Comparison of ENCODE assay signal across 9 mouse cellular contexts in genomic region chr2:9876621-9877325, GRCm38 (mm10). TPM values are rescaled to one million over a fixed set of nuclear protein-coding genes. Genes with fewer than 3 reads are reported as not detected.
DNase-seq lines count a peak whose midpoint lies in the region; ATAC-seq and TF ChIP-seq lines count a peak whose summit lies in the region.
"Had no signal": no experiment of that assay in that cellular context is flagged by ENCODE, and none has a peak within 500 bp of the region (broad histone marks: within the 10 kb centered on the region; RNA-seq: fewer than 3 reads in every experiment).

No protein-coding gene starts in this region.

- H3K27ac ChIP-seq in heart, embryonic 16.5 days (ENCODE audit: low read length), result no peak overlapping the region; the same call in 1 of the 2 replicates
- H3K27ac ChIP-seq in bone marrow macrophage, adult 2 months (ENCODE audit: insufficient read depth, low read depth, low read length), result no peak overlapping the region
- H3K27ac ChIP-seq in hindbrain, postnatal 0 days, result no peak overlapping the region
- H3K27ac ChIP-seq in left cerebral cortex, adult 2 months, result no peak overlapping the region

- peak overlapping the region; percentile 95 for H3K4me2 ChIP-seq in heart, embryonic 16.5 days (ENCODE audit: low read depth, low read length)
- H3K4me2 ChIP-seq in hindbrain, postnatal 0 days (ENCODE audit: low read depth, low read length), result peak overlapping the region; percentile 65

- DNase-seq in heart, adult 18-20 months, result no peak
- DNase-seq in hindbrain, postnatal 0 days (ENCODE audit: low spot score), result no peak
- DNase-seq in neural tube, embryonic 10.5 days (ENCODE audit: extremely low spot score, low spot score), result peak; percentile 69
- no peak for DNase-seq in left cerebral cortex, adult 2 months (ENCODE audit: extremely low spot score in 1 of 2, low spot score in 2 of 2)
- no peak for DNase-seq in frontal cortex, postnatal 25 days (ENCODE audit: low spot score in 2 of 2)
- DNase-seq in left cerebral cortex, adult 9 months (ENCODE audit: low spot score in 2 of 2), result no peak

- H3K27me3 ChIP-seq in heart, embryonic 16.5 days (ENCODE audit: control insufficient read depth, insufficient read depth, low read length), result peaks cover 38% of the 10 kb centered on the region
- H3K27me3 ChIP-seq in hindbrain, postnatal 0 days (ENCODE audit: insufficient read depth, low read length), result peaks cover 49% of the 10 kb centered on the region; the same call in 1 of the 2 replicates
- H3K27me3 ChIP-seq: Patski had no signal

- peaks cover 17% of the 10 kb centered on the region for H3K4me1 ChIP-seq in heart, embryonic 16.5 days (ENCODE audit: control insufficient read depth, insufficient read depth, low read length)
- H3K4me1 ChIP-seq in bone marrow macrophage, adult 2 months (ENCODE audit: control insufficient read depth, insufficient read depth, low read length), result 0 out of 2 replicates have a peak, but pooled peaks cover 6% of the 10 kb centered on the region
- H3K4me1 ChIP-seq in hindbrain, postnatal 0 days (ENCODE audit: insufficient read depth, low read length), result no peaks in the 10 kb centered on the region

- 9% methylated on average over 31 of the region's 31 CpGs for WGBS in heart, embryonic 16.5 days
- 3% methylated on average over 31 of the region's 31 CpGs for WGBS in hindbrain, postnatal 0 days

- no peaks in the 10 kb centered on the region for H3K9me3 ChIP-seq in heart, embryonic 16.5 days (replicated peaks; ENCODE audit: control insufficient read depth, low read length)
- H3K9me3 ChIP-seq in hindbrain, postnatal 0 days (ENCODE audit: low read length), result no peaks in the 10 kb centered on the region

- no peak for TF ChIP-seq CTCF in bone marrow macrophage, adult 2 months (IDR thresholded peaks at IDR 0.05; ENCODE audit: low read depth, low read length)
- no peak for TF ChIP-seq CTCF in hindbrain, postnatal 0 days (IDR thresholded peaks at IDR 0.05; ENCODE audit: low read depth)
- TF ChIP-seq CTCF in left cerebral cortex, adult 2 months (IDR thresholded peaks at IDR 0.05), result no peak

- TF ChIP-seq POLR2A in bone marrow macrophage, adult 2 months (IDR thresholded peaks at IDR 0.05; ENCODE audit: borderline replicate concordance, low read depth, low read length), result no peak

- H3K36me3 ChIP-seq in heart, embryonic 16.5 days (ENCODE audit: control insufficient read depth, insufficient read depth), result no peaks in the 10 kb centered on the region
- no peaks in the 10 kb centered on the region for H3K36me3 ChIP-seq in hindbrain, postnatal 0 days (ENCODE audit: insufficient read depth, low read length)

- intact Hi-C loops in left cerebral cortex, adult 2 months (cut with DNase I), result loop anchor here (2.0 to 10.0 kb wide), 3 partner anchors 18 to 1122 kb away; partner anchors contain the start of gene Sfmbt2

- peak overlapping the region; percentile 66 for H3K4me3 ChIP-seq in heart, embryonic 16.5 days (ENCODE audit: low read length)
- H3K4me3 ChIP-seq in bone marrow macrophage, adult 2 months (ENCODE audit: insufficient read depth, low read length), result peak overlapping the region; percentile 32
- H3K4me3 ChIP-seq in hindbrain, postnatal 0 days (ENCODE audit: low read length), result peak overlapping the region; percentile 41
- no peak overlapping the region for H3K4me3 ChIP-seq in left cerebral cortex, adult 2 months

- peak overlapping the region; percentile 67 for H3K9ac ChIP-seq in heart, embryonic 16.5 days (ENCODE audit: low read length)
- no peak overlapping the region for H3K9ac ChIP-seq in hindbrain, postnatal 0 days (replicated peaks; ENCODE audit: low read length)

- no peak for ATAC-seq in heart, embryonic 16.5 days (replicated peaks; ENCODE audit: extremely low read depth, insufficient read depth, low FRiP score)
- ATAC-seq in hindbrain, postnatal 0 days, result no peak
- ATAC-seq: Patski had no signal

RNA-seq across cellular contexts. Expression of gene 4930412O13Rik, which starts 4.3 kb away (rescaled TPM):
- polyA plus RNA-seq in heart, embryonic 16.5 days (2015; fragmentation: Nextera tagmentation; extraction: Ambion mirVana), result not detected in 2 replicates
- total RNA-seq in heart, adult 18-20 months (2021), result not detected
- not detected in 2 replicates for polyA plus RNA-seq in bone marrow macrophage, adult 2 months (2012; ENCODE audit: insufficient read depth, insufficient read length, missing spikeins)
- not detected in 2 replicates for total RNA-seq in hindbrain, postnatal 0 days (2014; rRNA removed)
- polyA plus RNA-seq in hindbrain, postnatal 0 days (2015; fragmentation: Nextera tagmentation; extraction: Ambion mirVana), result 0.57 and 0.75 TPM in 2 replicates
- total RNA-seq in left cerebral cortex, adult 2 months (2021), result not detected
- polyA plus RNA-seq: Patski had no signal

RNA-seq across cellular contexts. Expression of gene 9230102O04Rik, which starts 12.6 kb away (rescaled TPM):
- polyA plus RNA-seq in heart, embryonic 16.5 days (2015; fragmentation: Nextera tagmentation; extraction: Ambion mirVana), result not detected in 2 replicates
- total RNA-seq in heart, adult 18-20 months (2021), result not detected
- polyA plus RNA-seq in bone marrow macrophage, adult 2 months (2012; ENCODE audit: insufficient read depth, insufficient read length, missing spikeins), result not detected in 2 replicates
- 1.5 TPM in 1 of 2 replicates, not detected in the other for total RNA-seq in hindbrain, postnatal 0 days (2014; rRNA removed)
- polyA plus RNA-seq in hindbrain, postnatal 0 days (2015; fragmentation: Nextera tagmentation; extraction: Ambion mirVana), result 0.76 and 1.0 TPM in 2 replicates
- total RNA-seq in left cerebral cortex, adult 2 months (2021), result not detected
- polyA plus RNA-seq: Patski had no signal

RNA-seq across cellular contexts. Expression of gene Gata3, which starts 13.1 kb away (rescaled TPM):
- 5.4 and 11.9 TPM in 2 replicates for polyA plus RNA-seq in heart, embryonic 16.5 days (2015; fragmentation: Nextera tagmentation; extraction: Ambion mirVana)
- total RNA-seq in heart, adult 18-20 months (2021), result 1 to 10 TPM in 1 of 2 experiments, under 1 TPM in 1; 0.62 to 1.0 TPM
- 1.9 TPM in 1 of 2 replicates, not detected in the other for polyA plus RNA-seq in bone marrow macrophage, adult 2 months (2012; ENCODE audit: insufficient read depth, insufficient read length, missing spikeins)
- total RNA-seq in hindbrain, postnatal 0 days (2014; rRNA removed), result 2.3 and 3.5 TPM in 2 replicates
- polyA plus RNA-seq in hindbrain, postnatal 0 days (2015; fragmentation: Nextera tagmentation; extraction: Ambion mirVana), result 17.6 and 20.5 TPM in 2 replicates
- total RNA-seq in left cerebral cortex, adult 2 months (2021), result not detected
